Mouse (Mus musculus) gastrocnemius, postnatal 25 days (tissue): ENCODE data around the gene St3gal2. TPM values are rescaled to one million over a fixed set of nuclear protein-coding genes. Genes with fewer than 3 reads are reported as not detected.
A peak's percentile ranks its signal among the peaks of the same experiment; 100 is the strongest.
"Not testable (repeated sequence)": the region's sequence is repeated elsewhere in the genome, so short reads cannot be mapped to it uniquely, and the experiment has no call there.

ENCODE experiments used
- DNase-seq: peaks from one replicate; pipeline ENCODE4 v3.0.0; 2022
- long read RNA-seq, 2 experiments: library from polyadenylated mRNA; stranded (forward); transcript quantifications; one replicate each; pipeline ENCODE4 v2.0.0; 2021
- total RNA-seq, 2 experiments: library from RNA; stranded (reverse); gene quantifications; 1 replicate in 1 of 2; 2 replicates in 1 of 2; pipeline ENCODE4 v1.2.3; 2021

The St3gal2 gene
- 10 to 100 TPM; 43.5 to 45.3 TPM for total RNA-seq
- long read RNA-seq, experiment 1, full-length matches to known transcripts: 8 of 24 reads
- long read RNA-seq, experiment 1, partial matches to known transcripts: 13 of 24 reads
- long read RNA-seq, experiment 1, other reads (novel, unspliced or antisense): 3 of 24 reads
- long read RNA-seq, experiment 2, full-length matches to known transcripts: 20 of 38 reads
- long read RNA-seq, experiment 2, partial matches to known transcripts: 12 of 38 reads
- long read RNA-seq, experiment 2, other reads (novel, unspliced or antisense): 6 of 38 reads

DNA sequence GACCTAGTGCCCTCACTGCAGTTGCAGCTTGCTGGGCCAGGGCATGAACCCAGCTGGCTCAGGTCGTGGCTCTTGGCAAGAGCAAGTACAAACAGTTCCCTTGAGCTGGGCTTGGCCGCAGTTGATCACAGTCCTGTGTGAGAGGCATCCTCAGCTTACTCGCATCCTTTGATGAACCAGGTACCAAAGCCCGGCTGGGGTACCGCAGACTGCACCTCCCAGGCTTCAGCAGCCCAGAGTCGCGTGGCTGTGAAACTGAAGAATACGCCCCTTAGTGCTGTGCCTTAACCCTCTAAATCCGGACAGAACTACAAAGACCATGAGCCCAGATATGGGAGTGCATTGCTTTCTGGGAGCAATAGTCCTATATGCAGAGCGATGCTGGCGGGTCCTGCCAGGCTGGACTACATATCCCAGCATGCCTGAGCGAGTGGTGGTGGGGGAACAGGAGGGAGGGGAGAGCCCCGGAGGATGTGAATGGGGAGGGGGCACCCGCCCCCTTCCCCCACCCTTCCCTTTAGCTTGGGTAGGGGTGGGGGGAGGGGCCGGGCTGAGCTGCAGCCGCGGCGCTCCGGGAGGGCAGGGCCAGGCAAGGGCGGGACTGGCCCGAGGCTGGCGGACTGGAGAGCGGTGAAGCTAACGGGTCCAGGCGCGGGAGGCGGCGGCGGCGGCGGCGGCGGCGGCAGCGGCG lies at the start of gene St3gal2:
TSS of gene St3gal2 (plus strand) at position 582 of the 691 bp plus-strand sequence.
- peak; percentile 95 for DNase-seq

DNA sequence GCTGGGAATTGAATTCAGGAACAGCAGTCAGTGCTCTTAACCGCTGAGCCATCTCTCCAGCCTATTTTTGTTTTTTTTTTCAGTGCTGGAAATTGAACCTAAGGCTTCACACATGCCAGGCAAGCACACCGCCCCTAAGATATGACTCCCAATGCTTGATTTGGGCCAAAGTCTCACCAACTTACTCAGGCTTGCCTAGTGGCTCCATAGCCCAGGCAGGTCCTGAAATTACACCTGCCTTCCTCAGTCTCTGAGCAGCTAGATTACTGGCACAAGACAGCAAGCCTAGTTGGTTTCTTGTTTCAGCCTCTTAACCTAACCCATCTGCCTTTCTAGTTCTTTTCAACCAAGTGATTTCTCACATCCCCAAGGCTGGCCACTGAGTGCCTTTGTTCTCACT lies 49.2 kb upstream of the St3gal2 start:
- DNase-seq: no peak

DNA sequence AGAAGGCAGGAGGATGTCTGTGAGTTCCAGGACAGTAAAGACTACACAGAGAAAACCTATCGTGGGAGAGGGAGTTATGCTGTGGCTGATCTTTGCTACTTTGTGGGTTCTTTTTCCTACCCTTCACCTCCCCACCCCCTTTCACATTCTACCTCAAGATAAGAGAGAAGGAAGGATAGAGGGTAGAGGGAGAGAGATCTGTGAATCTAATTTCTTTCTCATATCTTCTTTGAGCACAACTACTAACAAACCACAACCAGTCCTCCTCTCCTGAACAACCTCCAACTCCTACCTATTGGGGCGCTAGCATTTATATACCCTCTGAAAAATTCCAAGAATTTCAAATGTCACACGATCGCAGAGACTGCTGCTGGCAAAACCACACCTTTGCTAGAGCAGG lies 41.9 kb upstream of the St3gal2 start:
- no peak for DNase-seq

DNA sequence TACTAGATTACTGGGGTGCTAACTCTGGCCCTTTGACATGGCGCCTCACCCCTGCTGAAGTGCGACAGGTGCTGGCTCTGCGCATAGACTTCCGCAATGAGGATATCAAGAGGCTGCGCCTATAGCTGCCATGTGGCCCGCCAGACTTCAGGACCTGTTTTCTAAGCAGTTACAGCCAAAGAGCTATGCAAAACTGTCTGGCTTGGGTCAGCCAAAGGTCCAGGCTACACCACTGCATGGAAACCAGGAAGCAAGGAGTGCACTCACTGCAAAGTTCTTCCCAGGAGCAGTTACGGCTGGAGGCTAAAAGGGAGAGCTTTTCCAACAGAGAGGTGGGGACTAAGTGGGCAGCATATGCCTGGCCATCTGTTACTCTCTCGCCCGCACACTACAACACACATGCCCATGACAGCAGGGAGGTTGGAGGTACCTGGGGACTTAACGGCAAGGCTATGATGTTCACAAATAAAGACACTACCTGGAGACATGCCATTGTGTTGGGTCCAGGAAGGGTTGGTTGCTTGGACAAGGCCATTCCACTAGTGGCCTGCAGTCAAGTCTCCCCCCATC lies 37.9 kb upstream of the St3gal2 start:
- DNase-seq: no peak

DNA sequence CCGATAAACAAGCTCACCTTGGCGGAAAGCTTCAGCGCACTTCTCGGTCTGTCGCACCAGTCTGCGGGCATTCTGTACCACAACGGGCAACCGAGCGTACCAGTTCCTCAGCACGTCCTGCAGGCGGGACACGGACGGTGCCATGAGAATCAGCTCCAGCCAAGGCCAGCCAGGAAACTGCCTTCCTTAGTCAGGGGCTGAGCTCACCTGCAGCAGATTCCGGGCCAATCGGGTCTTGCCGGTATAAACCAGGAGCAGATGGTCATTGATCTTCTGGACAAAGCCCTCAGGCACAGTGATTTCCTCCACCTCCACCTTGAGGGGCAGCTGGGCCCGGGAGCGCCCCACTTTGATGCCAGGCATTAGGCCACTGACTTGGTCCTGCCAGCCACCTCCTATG lies 35.9 kb upstream of the St3gal2 start:
- no peak for DNase-seq

DNA sequence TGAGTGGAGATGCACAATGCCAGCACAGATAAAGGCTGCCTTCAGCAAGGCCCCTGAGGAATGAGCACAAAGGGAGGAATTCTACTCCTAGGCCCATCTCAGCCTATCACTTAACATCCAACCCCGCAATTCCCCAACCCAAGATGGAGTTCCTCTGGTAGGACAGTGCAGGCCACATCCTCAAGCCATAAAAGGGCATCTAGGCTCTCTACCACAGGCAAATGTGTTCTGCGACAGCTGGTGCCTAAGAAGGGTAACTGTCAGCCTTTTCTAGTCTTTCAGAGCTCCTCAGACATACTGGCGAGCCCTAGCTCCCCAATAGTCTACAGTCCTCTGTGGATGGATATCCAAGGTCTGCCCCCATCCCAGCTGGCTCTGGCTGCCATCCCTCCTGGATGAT lies 33.1 kb upstream of the St3gal2 start:
- no peak for DNase-seq

DNA sequence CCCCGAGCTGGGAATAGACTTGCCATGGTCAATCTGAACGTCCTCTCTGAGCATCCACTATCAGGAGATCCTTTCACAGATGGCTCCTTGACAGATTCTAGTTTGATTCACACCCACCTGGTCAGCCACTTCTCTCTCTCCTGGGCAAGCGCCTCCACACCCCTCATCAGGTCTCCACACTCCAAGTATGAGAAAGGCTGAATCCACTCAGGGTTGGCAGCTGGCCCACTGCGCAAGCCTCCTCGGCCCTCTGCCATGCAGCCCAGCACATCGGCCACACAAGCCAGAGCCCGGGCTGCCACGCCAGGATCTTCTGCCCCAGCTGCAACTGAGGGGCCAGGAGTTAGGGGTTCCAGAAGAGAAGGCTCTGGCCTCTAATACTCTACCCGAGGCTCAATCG lies 32.2 kb upstream of the St3gal2 start:
- DNase-seq: no peak

DNA sequence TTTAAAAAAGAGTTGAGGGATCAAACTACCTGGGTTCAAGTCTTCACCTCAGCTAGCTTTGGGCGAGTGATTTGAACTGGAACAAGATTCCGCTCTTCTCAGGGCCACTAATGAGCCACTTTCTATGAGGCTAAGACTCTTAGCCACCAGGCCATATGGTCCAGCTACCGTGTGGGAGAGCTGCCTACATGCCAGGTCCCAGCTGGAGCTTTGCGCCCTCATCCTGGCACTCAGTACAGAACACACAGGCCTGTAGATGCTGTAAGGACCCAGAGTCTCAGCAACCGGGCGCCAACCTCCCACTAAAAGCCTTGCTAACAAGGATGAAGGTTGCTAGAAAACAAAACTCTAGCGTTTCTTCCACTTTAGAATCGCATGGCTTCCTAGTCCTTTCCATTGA lies 31.3 kb upstream of the St3gal2 start:
- DNase-seq: no peak

DNA sequence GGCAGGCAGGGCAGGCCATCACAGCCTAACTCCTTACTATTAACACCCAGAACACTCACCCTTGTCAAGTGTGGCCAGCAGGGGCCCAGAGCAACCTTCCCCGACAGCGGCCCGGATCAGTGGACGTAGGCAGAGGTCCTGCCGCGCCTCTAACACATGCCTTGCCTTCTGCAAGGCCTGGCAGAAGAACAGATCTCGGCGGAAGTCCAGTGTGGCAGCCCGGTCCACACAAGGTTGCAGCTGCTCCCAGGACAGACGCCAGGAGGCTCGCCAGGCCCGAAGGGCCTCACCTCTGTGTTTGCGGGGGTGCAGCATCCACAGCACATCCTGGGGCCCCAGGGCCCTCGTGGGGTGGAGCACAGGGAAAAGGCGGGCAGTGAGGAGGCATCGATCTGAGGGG lies 30.9 kb upstream of the St3gal2 start:
- peak; percentile 54 for DNase-seq

DNA sequence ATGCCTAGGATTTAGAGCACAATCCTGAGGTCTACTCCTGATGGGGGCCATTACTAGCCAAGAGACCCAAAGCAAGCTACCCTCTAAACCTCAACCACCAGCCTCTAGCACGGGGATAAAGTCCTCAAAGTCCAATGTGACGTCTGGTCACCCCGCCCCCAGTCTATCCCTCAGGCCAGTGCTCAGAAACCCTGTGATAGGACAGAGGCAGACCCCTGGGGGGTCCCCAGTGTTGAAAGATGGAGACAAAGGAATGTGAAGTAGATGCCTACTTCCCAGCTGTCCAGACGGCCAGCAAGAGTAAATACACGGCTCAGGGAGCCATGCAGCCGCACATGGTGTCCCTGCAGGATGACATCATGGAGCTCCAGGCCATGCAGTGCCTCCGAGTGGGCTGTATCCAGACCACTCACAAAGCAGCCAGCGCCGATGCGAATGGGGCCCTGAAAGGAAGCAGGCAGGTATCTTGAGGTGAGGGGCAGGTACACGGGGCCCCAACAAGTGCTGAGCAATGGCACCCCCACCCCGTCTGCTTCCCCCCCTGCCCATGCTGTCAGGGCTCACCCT lies 29.7 kb upstream of the St3gal2 start:
- DNase-seq: no peak

DNA sequence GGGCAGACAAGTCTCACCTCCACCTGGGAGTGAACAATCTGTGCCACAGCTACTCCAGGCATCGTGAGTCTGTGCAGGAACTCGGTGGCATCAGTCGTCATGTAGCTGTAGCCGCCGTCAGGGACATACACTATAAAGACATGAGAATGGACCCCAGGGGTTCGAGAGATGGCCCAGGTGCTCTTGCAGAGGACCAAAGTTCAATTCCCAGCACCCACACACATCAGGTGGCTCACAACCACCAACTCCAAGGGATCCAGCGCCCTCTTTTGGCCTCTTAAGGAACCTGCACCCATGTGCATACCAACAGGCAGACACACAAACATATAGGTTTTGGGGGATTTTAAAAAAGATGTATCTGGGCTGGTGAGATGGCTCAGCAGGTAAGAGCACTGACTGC lies 27.7 kb upstream of the St3gal2 start:
- no peak for DNase-seq

DNA sequence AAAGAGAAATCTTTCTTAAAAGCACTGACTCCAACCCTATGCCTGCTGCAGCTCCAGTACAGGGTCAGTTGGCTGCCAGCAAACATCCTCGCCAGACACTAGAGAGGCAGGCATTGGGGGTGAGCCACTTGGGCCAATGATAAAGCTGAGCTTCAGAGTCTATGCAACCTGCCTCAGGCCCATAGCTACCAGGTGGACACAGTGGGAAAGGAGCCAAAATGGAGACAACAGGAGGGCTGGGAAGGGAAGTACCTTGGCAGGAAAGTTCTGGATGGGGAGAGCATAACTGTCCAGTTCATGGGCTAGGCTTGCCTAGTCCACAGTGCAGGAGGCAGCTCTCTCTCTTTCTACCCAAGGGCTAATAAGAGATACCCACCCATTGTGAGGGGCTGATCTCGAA lies 26.8 kb upstream of the St3gal2 start:
- no peak for DNase-seq

DNA sequence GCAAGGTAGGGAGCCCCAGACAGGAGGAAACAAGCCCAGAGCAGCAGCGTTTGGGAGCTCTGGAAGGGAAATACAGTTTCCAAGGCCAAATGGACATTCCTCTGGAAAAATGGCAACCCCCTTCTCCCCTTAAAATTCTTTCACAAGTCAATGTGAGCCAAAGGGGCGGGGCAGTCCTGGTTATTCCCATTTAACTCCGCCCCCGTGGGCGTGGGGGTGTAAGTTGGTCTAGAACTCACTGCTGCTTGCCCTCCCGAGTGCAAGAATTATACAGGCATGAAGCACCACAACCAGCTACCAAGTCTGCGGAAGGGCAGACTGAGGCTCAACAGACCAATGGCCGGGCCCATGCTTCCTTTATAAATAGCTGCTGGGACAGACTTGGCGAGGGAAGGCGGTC lies 24.9 kb upstream of the St3gal2 start:
- DNase-seq: no peak

DNA sequence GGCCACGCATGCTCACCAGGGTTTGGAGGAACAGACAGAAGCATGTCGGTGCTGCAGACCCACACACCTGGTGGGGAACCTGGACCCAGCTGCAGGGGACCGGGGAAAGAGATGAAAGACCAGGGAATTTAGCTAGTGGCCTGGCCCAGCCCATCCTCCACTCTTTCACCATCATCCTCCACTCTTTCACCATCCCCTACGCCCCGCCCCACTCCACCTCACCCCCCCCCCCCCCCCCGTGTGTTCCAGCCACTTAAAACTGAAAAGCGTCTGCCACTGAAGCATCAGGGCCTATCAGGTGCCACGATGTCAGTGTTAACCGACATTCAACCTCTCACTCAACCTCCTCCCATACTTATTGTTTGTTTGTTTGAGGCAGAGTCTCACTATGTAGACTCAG lies 24.5 kb upstream of the St3gal2 start:
- no peak for DNase-seq

DNA sequence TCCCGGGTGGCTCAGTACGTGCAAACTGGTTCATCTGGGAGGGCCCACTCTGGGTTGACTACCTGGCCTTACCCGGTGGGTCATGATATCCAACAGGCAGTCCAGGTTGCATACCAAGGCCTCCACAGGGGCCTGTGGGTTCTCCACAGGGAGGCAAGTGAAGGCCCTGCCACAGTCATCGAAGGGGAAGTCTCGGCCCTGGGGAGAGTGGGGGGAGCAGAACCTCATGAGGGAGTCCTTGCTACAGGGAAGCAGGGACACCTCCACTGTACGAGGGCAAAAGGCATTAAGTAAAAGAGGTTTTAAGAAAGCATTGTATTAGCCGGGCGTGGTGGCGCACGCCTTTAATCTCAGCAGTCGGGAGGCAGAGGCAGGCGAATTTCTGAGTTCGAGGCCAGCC lies 23.9 kb upstream of the St3gal2 start:
- DNase-seq: no peak

DNA sequence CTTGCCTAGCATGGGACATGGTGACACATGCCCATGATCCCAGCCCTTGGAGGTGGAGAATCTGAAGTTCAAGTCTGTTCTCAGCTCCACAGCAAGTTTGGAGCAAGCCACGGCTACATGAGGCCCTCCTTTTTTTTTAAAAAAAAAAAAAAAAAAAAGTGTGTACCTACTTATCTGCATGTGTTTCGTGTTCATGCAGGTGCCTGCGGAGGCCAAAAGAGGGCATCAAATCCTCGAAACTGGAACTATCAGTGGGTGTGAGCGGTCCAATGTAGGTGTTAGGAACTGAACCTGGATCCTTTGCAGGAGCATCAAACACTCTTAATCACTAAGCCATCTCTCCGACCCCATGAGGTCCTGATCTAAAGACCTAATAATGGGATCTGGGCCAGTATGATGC lies 22.2 kb upstream of the St3gal2 start:
- no peak for DNase-seq

DNA sequence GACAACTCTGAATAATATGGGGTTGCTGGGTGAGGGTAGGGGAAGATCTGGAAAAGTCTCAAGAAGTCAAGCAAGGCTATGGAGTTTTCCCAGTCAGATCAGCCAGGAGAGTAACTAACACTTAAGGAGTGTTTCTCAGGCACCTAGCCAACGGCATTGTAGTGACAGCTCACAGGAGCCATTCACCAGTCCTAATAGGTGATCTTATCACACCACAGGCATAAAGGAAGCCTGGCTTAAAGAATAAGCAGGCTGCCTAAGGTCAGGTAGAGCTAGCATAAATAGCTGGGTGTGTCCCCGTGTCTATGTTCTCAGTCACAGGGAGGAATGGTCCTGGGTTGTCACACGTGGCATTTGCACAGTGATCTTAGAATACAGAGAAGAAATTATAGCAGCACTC lies 18.7 kb upstream of the St3gal2 start:
- no peak for DNase-seq

DNA sequence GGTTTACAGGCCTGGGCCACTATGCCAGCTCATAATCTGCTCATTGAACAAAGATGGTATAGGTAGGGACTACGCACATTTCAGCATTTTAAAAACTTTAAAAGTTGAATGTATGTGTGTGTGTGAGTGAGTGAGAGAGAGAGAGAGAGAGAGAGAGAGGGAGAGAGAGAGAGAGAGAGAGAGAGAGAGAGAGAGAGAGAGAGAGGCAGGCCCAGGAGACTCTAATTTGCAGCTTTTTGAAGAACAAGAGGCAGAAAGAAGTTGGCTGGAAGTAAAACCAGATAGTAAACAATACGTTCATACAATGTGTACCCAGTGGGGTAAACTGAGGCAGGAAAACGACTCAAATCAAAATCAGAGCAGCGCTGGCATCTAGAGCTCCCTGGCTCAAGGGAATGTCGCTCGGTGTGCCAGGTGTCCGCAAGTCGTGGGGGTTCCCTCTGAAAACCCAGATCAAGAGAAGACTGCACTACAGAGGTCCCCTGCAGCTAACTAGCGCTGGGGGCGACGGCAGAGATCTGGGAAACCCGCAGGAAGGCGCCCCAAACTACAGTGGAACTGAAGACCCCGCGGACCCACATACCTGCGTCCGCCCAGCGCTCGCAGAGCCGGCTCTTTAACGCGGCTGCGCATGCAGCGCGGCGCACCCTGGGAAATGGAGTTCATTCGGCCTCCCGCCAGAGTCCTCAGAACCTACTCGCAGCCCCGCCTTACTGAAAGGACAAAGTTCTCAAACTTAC lies 17.7 kb upstream of the St3gal2 start, which contains the start of gene Fuk:
TSS of gene Fuk (minus strand) at position 650 of the 740 bp plus-strand sequence.
- DNase-seq: peak; percentile 74

DNA sequence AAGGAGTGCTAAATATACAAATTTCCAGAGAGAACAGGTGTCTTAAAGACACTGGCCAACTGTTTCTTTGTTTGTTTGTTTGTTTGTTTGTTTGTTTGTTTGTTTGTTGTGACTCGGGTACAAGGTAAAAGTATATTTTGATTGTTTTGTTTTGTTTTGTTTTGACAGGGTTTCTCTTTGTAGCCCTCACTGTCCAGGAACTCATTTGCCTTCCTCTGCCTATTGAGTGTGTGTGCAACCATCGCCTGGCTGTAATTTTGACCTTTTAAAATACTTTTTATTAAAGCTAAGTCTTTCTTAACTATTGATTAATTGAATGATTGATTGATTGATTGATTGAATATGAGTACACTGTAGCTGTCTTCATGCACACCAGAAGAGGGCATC lies 17.1 kb upstream of the St3gal2 start:
- no peak for DNase-seq

DNA sequence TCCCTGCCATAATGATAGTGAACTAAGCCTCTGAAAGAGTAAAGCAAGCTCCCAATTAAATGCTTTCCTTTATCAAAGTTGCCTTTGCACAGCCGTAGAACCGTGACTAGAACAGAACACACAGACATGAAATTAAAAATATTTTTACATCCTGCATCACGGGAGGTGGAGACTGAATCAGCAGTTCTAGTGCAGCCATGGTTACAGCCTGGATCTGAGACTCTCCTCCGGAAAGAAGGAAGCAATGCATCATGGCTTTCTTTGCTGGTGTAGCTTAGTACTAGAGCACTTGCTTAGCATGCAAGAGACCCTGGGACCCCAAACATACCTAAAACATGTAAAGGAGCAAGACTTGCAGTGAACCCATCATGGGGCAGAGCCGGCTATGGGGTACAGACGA lies 14.3 kb upstream of the St3gal2 start:
- DNase-seq: no peak

DNA sequence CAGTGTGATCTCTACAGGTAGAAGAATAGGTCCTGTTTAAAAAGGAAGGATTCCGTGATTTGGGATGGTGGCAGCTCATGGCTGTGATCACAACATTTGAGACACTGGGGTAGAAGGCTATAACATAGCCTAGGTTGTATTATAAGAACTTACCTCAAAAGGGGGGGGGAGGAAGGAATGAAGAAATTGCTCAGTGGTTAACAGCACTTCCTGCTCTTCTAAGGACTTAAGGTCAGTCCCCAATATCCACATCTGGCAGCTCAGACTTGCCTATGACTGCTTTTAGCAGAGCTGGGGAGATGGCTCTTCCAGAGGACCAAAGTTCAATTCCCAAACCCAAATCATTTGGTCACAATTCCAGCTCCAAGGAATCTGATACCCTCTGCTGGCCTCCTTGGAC lies 13.0 kb upstream of the St3gal2 start:
- DNase-seq: no peak

DNA sequence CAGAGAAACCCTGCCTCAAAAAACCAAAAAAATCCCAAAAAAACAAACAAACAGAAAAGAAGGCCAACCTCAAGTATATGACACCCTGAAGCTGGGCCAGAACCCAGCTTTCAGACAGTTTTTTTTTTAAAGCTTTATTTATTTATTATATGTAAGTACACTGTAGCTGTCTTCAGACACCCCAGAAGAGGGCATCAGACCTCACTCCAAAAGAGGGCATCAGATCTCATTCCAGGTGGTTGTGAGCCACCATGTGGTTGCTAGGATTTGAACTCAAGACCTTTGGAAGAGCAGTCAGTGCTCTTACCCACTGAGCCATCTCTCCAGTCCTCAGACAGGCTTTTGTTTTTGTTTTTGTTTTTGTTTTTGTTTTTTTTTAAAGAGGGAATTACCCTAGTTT lies 9.9 kb upstream of the St3gal2 start:
- not testable (repeated sequence) for DNase-seq
